Mouse (Mus musculus): ENCODE measurements around the gene Fhit.
A peak's percentile ranks its signal among the peaks of the same experiment; 100 is the strongest.

Fhit gene

DNA sequence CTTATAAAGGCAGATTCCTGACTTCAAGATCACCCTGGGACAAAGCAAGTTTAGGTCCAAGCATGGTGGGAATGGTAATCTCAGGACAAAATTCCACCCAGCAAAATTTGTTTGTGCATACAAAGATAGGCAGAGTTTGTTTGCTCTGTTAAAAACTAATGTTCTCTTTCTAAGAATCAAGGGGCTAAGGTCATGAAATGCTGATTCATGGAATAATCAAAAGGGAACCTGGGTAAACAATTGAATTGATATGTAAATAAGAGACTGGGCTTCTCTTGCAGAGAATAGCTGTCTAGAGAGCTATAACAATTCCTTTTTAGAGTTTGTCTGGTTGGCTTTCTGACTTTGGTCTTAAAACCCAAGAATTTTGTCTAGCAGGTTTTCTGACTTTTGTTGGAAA lies 647.8 kb downstream of the Fhit start:
- DNase-seq (ENCODE audit: low read depth, low spot score): no peak

DNA sequence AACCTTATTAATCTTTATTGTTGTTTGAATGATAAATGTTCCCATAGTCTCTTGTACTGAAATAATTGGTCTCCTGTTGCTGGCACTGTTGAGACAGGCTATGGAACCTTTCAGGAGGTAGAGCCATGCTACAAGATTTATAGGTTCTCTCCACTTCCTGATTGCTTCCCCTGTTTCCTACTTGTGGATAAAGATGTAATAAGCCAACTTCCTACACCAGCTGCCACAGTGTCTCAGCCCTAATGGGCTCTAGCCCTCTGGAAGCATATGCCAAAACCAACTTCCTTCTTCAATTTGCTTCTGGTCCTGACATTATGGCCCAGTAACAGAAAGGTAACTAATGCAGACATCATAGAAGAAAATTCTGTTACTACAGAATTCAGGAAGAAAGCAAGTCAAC lies 652.6 kb downstream of the Fhit start:
- no peak for DNase-seq (ENCODE audit: low read depth, low spot score)

DNA sequence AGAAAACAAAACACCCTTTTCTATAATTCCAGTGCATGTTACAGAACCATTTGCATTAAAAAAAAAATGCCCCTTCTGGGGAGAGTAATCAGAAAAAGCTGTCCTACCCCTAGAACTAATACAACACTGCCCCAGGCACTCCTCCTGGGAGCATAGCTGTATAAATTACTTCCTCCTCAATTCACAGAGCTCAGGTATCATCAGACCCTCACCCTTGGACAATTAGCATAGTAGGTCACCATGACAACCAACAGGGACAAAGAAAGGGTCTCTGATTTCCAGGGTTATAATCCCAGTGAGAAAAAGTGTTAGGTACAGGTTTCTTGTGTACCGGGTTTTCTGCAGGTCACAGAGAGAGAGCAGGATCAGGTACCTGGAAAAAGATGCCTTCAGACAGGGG lies 654.3 kb downstream of the Fhit start:
- DNase-seq (ENCODE audit: low read depth, low spot score): no peak

DNA sequence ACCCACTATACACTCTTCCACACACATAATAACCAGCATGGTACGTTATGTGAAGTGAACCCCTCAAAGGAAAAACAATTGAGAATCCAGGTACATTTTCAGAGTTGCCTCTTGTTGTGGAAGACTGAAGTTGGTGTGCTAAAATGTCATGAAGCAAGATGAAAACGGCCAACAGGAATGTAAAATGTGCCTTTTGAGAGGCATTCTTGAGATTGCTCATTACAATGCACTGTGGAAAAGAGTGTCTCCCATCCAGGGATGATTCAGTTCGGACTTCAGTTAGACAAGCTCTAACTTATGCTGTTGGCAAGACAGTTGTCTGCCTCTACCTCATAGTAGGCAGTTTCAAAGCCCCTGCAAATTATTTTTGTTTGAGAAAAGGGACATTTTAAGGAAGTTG lies 676.0 kb downstream of the Fhit start:
- DNase-seq (ENCODE audit: low read depth, low spot score): no peak

DNA sequence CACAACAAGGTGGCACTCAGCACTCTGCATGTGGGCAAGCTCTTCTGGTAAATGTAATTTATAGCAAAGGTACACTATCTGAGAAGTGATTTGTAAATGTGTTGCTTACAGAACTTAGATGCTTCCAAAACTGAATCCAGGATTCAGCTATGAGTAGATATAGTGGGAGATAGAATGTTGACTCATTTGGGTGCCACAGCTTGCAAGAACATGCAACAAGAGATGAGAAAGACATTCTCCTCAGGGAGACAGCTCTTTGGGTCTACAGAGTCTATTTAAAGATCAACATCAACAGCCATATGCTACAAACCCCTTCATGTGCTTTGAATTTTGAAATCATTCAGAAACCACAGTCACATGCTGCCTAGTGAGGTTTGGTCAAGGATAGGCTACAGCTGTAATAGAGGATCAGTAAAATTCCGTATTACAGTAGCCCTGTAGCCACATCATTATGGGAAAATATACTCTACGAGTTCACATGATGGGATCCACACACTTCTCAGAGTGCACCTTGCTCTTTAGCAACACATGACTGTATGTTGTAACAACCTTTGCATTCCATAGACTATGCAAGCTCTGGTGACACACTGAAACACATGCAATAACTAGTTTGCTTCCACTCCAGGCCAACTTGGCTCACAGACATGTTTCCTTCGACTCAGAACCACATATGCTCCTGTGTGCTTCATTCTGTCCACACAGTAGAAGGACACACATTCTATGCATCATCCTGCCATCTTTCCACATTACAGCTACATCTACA lies 678.8 kb downstream of the Fhit start:
- peak; percentile 38 for DNase-seq (ENCODE audit: low read depth, low spot score)

DNA sequence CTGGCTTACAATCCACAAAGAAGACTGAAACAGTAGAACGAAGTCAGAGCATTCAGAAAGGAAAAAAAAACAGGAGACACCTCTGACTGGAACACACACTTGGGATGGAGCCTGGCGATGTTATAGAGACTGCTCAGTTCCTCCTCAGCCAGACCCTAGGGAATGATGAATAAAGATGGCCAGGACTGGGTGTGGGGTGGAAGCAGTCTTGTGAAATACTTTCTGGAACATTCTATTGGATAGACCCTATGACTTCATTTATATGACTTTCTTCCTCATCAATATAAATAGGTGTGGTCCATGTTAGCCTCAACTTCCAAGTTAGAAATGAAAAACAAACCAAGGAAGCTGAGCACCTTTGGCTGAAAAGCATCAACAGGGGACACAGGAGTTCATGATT lies 680.5 kb downstream of the Fhit start:
- no peak for DNase-seq (ENCODE audit: low read depth, low spot score)

DNA sequence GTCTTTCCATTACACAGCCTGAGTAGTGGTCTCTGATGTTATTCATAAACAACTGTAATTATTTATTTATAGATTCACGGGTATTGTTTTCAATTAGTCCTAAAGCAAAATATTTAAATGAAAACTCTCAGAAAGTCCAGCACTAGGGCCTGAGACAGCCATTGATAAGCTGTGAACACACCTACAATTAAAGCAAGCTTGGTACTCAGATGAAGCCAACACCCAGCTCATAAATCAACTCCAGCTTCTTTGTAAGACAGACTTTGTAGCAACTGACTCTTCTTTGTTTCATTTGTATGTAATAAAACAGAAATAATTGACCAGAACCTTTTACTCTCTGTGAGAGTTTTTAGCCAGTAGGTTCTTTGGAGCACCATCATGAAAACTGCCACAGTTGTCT lies 681.2 kb downstream of the Fhit start:
- DNase-seq (ENCODE audit: low read depth, low spot score): no peak

DNA sequence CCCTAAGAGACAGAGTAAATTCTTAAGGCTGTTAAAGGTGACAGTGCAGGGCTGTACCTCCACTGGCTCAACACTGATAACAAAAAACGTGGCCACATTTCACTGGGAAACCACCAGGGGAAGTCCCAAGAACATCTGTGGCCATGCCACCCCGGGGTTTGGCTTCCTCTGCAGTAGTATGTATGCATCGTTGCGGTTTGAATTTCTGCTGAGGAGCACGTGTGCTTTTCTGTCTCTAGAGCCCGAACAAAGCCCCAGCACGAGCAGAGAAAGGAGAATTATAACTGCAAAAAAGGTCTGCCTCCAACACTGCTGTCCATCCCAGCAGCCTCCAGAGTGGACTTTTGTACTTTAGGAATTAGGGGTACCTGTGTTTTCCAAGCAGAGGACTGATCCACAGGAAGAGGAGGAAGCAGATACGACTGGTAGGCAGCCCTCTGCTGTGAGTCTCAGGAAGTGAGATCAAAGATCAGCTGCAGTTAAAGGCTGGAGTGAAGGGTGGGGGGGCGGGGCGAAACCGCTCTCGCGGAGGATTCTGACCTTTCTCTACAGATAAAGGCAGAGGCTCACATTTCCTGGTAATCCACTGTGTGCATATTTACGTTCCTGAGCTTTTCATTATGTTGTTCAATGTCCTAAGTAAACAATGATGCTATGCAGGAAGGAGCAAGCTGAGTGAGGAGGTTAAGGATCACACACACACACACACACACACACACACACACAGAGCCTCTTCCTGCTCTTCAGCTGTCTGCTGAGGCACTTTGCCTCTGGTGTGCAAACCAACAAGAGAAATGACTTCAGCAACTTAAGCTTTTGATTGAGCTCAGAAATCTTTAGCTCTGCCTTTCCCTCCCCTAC lies 708.6 kb downstream of the Fhit start:
- no peak for DNase-seq (ENCODE audit: low read depth, low spot score)

DNA sequence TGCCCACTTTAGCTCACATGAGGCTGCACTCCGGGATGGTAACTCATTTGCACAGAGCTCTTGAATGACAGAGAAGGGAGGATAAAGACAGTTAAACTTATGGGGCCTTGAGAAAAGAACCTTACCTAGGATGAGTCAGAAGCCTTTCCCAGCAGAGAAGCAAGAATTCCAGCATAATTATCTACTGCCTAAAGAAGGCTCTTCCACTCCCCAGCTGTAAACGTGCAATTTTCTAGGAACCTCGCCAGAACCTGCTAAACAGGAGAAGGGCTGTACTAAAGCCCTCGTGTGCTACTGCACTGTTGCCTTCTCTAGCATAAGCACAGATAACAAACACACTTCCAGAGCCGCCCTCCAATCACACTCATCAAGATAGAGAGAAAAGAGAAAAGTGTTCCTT lies 709.6 kb downstream of the Fhit start:
- no peak for DNase-seq (ENCODE audit: low read depth, low spot score)

DNA sequence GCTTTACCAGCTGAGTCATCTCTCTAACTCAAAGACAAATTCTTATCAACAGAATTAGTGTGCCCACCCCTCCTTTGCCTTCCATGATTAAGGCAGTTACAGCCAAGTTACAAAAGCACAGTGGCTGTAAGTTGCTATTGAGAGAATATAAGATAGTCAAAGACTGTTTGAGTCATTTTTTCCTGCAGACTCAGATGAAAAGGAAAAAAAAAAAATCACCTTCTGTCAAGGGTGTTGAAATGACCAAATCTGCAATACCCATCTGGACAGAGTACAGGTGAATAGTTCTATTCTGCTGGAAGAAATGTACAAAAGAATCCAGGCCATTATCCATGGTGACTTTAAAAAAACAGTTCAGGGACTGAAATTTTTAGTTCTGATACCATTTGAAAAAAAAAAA lies 716.5 kb downstream of the Fhit start:
- no peak for DNase-seq (ENCODE audit: low read depth, low spot score)

DNA sequence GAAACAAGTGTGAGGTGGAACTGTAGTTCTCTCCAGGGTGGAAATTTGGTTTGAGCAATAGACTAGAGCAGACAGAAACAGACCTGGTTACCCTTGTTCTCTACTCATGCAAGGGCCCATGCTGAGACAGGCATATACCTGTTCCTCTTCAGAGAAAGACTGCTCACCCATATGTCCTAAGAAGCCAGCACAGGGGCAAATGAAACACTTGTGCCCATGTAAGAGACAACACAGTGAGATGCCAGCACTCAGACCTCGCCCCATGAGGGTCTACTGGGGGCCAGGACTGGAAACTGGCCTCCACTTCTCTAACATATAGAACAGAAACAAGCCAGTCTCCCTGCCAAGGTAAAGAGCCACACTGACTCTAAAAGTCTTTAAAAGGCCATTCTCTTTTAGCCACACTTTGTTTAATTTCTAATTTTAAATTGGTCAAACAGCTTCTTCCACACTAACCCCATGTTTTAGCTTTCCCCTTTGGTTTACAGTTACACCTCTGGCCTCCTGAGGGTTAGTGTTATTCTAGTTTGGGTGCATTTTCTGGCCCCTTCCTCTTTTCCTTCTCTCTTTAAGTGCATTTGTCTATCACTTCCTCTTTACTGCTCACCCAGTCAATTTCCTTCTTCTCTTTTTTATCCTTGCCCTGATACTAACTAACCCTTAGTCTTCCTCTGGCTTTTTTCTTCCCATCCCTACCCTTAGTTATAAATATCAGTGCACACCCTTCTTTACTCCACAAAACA lies 722.7 kb downstream of the Fhit start:
- DNase-seq (ENCODE audit: low read depth, low spot score): no peak

DNA sequence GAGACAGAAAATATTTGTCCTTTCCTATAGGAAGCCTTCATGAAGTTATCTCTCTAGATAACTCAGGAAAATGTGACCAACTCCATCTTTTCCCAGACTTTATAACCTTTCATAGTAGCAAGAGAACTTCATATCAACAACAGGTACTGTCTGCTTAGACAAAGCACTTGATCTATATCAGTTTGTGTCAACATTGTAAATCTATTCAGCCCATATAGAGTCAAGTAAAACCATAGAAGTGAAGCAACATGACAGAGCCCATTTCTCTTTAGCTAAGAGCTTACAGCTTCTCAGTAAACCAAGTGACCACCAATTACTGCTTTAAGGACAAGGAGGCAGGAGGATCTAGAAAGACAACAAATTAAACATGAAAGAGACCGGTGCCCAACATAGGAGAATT lies 725.6 kb downstream of the Fhit start:
- DNase-seq (ENCODE audit: low read depth, low spot score): no peak

DNA sequence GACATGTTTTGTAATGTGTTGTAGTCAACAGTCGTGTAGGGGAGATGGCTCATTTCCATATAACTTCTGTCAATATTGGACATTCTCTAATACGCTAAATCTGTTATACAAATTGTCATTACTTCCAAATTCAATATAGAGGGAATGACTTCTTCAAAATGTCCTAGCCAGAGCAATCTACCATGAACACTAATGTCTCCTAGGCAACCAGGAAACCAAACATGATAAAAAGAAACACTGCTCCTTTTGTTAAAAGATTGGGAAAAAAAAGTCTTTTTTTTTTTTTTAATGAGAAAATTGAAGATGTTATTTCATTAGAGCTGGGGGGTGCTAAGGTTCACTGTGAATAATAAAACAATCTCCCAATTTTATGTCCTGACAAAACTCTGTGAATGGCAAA lies 729.3 kb downstream of the Fhit start:
- DNase-seq (ENCODE audit: low read depth, low spot score): no peak

DNA sequence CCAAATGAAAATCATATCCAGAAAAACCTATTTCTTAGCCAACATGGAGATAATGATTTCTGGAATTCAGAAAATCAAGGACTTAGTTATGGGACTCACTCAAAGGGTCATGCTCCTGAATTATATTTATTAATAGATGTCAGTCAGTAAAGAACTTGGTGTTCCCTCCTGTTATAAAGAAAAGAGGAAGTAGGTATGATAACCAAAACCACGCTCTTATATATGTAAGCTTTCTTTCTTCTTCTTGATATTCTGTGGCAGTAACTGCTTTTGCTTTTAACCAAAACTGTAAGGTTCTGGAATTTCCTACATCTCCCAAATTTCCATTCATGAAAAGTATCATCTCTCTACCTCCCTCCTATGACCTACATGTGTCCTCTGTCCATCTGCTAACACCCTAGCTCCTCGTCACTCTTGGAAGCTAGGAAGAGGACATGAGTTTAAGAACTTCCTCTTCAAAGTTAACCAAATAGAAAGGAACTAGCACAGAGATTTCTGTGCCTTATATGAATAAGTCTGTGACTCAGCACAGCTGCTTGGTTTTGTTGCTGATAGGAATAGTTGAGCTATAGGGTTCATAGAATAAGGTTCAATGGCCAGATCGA lies 731.3 kb downstream of the Fhit start:
- DNase-seq (ENCODE audit: low read depth, low spot score): no peak

DNA sequence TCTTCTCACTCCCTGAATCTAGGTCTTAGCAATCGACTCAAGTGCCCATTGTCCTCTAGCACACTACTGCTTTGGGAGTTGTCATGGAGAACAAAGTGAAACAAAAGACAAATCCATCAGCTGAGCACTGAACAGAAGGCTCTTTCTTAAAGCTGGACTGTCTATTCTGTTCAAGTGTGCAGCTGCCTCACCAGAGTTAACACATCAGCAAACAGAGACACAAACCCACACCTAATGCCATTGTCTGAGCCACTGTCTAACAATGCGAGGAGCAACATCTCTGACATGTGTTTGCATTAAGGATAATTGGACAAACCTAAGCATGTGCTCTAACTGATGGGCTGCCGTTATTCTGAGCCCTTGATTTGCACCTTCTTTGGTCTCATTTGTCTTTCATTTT lies 738.3 kb downstream of the Fhit start:
- no peak for DNase-seq (ENCODE audit: low read depth, low spot score)

DNA sequence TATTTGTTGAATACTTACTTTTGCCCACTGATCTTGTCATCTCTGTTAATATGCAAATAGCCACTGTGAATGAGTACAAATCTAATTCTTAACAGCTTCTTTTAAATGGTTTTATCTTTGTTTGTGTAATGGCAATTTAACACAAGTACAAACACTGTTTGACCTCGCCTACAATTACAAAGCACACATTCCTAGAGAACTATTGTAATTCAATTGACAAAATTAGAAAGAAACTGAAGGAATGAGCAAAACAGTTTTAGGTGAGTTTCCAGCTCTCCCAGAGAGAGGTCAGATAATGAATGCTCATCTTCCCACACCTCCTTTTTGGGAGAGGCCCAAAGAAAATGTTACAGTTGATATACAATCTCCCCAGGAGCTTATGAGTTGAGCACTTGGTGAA lies 739.6 kb downstream of the Fhit start:
- DNase-seq (ENCODE audit: low read depth, low spot score): no peak

DNA sequence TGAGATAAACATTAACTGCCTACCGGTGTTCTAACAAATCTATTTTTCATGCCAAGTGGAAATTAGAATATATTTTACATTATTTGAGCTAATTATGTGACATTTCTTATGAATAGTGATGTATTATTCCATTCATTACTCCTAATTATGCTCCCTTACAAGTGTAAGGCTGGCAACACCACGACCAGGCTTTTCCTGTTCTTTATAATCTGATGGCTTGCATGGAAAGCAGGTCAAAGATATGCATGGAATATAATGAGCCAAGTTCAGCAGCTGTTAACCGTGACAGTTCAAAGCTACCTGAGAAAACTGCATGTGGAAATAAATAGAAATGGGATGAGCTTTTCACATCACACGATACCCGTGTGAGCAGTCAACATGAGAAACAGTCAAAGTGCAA lies 746.8 kb downstream of the Fhit start:
- DNase-seq (ENCODE audit: low read depth, low spot score): no peak

DNA sequence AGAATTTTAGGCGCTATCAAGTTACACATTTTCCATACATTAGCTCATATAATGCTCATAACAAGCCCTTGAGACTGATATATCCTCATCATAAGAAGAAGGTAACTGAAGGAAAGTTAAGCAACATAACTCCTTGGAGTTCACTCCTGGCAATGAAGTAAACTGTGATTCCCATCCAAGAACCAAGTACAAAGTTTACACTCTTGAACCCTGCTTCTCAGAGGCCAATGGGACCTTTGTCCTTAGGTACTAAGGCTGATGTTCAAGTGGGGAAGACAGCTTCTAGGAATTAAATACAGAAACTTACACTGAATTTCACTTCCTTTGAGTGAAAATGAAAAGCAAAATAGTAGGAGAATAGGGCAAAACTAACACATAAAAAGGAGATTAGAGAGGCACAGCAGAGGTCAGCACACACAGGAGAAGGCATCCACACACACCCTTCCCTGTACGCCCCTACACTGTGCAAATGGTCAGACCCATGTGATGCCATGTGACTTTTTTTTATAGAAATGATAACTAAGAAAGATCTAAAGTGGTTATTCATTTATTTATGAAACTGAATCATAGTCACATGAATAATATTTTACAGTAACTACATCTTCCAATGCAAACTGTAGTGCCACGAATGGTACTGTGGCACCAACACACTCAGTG lies 752.4 kb downstream of the Fhit start:
- DNase-seq (ENCODE audit: low read depth, low spot score): no peak

DNA sequence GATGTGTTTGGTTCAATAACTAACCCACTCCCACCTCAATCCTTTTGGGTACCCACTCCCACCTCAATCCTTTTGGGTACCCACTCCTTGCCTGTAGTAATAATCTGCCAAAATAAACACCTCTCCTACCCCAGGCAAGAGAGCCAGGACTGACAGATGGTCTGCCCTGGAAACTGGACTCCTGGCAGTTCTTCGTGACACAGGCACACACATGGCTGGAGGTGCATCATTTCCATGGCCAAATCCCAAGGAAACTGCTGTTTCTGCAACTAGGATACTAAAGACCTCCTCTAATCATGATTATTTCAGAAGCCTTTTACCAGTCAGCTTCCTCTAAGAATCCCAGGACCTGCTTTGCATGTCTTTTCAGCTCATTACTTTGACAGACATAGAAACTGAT lies 756.5 kb downstream of the Fhit start:
- DNase-seq (ENCODE audit: low read depth, low spot score): no peak

DNA sequence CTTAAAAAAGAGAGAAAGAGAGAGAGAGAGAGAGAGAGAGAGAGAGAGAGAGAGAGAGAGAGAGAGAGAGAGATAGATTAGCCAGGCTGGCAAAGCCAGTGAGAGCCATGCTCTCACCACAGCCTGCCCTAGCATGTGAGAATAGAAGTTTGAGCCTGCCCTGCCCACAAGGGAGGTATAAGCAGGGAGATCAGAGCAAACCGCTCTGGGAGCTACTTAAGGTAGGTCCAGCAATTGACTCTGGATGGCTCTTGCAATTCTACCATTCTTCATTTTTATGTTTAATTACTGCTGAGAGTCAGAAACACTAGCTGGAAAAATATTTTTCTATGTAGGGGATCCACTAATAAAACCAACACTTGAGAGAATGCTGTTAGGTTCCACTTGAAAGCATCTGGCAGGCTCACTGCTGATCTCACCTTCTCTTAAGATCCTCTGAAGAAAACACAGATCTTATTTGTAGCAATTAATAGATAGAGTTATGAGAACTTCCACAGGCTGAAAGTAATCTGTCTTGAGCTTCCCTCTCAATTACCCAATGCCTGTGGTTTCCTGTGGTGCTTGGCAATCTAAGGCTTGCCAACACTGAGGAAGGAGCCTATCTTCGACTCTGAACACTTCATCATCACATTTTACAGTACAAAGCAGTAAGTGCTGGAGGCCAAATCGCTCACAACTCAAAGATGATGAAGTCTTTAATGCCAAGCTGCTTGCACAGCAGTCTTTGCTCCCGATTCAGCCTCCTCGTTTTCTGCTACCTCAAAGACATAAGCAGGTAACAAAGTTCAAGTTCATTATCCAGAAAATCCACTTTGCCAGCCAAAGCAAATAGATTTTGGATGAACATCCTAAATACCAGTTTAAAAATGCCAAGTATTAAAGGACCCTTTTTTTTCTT lies 793.8 kb downstream of the Fhit start:
- DNase-seq (ENCODE audit: low read depth, low spot score): no peak

DNA sequence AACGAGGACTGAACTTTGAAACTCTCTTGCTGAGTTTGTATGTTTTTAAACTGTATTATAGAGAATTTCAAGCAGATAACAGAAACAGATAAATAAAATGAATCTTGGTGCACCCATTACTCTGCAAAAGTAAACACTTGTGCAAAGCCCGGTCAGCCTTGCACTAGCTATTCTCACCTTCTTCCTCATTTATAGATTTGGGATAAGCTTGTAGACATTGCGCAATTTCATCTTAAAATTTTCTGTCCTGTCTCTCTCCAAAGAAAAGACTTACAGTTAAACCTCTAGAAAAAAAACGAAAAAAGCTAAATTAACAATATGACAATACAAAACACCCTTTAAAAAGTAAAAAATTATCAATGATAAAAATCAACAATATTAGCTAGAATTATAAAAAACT lies 795.0 kb downstream of the Fhit start:
- DNase-seq (ENCODE audit: low read depth, low spot score): no peak
